Mouse (Mus musculus): ENCODE results near the gene Prkacb. TPM values are rescaled to one million over a fixed set of nuclear protein-coding genes. Genes with fewer than 3 reads are reported as not detected.

Gene Prkacb
- polyA plus RNA-seq, 1 experiment: 41.7 TPM

DNA sequence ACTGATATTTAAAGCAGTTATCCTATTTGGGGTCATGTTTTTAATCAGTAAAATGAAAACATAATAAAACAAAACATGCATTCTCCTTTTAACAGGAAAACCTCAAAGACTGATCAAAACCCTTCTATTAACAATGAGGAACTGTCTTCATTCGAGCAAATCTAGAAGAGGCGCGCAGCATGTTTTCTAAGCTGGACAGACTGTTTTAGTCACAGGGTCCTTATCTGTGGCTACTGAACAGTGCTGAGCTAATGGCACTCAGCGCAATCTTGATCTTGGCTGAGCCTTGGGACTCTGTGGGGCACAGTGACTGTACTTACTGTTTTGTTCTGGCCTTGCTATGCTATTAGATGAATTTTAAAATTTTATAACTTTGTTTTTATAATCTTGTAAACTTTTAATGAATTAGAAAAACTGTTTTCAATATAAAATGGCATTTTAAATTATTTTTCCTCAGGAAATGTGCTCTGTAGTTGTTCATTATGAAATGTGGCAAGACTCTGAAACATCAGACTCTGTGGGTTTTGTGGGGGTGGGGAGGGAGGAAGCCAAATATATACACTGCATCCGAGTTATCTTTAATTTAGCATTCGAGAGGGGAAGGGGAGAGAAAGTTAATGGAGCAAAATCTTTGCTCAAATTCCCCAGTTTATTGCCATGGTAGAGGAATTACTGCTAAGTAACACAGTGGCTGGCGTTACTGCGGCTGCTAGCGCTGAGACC lies 77.7 kb downstream of the Prkacb start:
- H3K4me3 ChIP-seq (ENCODE audit: low read depth, low read length): no peak overlapping the region
- H3K9me3 ChIP-seq (replicated peaks; ENCODE audit: control insufficient read depth, insufficient read depth, low read length, poor library complexity, severe bottlenecking): no peaks in the 10 kb centered on the region
- no peaks in the 10 kb centered on the region for H3K4me1 ChIP-seq (ENCODE audit: control insufficient read depth, insufficient read depth, low read length)
- H3K27ac ChIP-seq (ENCODE audit: insufficient read depth, low read length): no peak overlapping the region
- H3K36me3 ChIP-seq (ENCODE audit: control insufficient read depth, insufficient read depth, low read length, poor library complexity, severe bottlenecking): no peaks in the 10 kb centered on the region
- TF ChIP-seq POLR2A (IDR thresholded peaks at IDR 0.05; ENCODE audit: insufficient read depth, low read length): no peak
- TF ChIP-seq EP300 (IDR thresholded peaks at IDR 0.05; ENCODE audit: insufficient read depth, low read depth, low read length): no peak
- no peak for TF ChIP-seq CTCF (IDR thresholded peaks at IDR 0.05; ENCODE audit: low read depth, low read length)
- H3K9ac ChIP-seq (ENCODE audit: low read depth, poor library complexity, severe bottlenecking): no peak overlapping the region
- no peaks in the 10 kb centered on the region for H3K27me3 ChIP-seq (ENCODE audit: control insufficient read depth, insufficient read depth, low read length, poor library complexity, severe bottlenecking)

DNA sequence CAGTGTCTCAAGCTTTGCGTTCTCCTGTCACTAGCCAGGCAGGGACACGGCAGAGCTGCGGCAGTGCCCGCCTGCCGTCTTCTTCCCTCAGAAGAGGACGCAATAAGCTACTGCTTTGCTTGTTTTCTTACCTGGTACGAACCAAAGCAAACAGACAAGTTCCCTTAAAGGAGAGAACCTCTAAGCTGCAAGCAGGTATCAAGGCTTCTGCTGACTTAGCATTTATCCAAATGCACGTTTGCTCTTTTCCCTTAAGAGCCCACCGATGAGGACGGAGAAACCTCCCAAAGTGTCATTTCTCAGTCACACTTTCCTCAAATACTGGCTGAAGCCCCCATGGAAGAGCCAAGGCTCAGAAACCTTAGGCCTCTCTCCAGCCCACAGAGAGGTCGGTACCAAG lies 81.3 kb downstream of the Prkacb start:
- no peak overlapping the region for H3K9ac ChIP-seq (ENCODE audit: low read depth, poor library complexity, severe bottlenecking)
- H3K27ac ChIP-seq (ENCODE audit: insufficient read depth, low read length): no peak overlapping the region
- H3K4me1 ChIP-seq (ENCODE audit: control insufficient read depth, insufficient read depth, low read length): no peaks in the 10 kb centered on the region
- H3K4me3 ChIP-seq (ENCODE audit: low read depth, low read length): no peak overlapping the region
- TF ChIP-seq EP300 (IDR thresholded peaks at IDR 0.05; ENCODE audit: insufficient read depth, low read depth, low read length) (no peak), POLR2A (IDR thresholded peaks at IDR 0.05; ENCODE audit: insufficient read depth, low read length) (no peak), CTCF (IDR thresholded peaks at IDR 0.05; ENCODE audit: low read depth, low read length) (no peak)
- no peaks in the 10 kb centered on the region for H3K27me3 ChIP-seq (ENCODE audit: control insufficient read depth, insufficient read depth, low read length, poor library complexity, severe bottlenecking)
- no peaks in the 10 kb centered on the region for H3K36me3 ChIP-seq (ENCODE audit: control insufficient read depth, insufficient read depth, low read length, poor library complexity, severe bottlenecking)
- no peaks in the 10 kb centered on the region for H3K9me3 ChIP-seq (replicated peaks; ENCODE audit: control insufficient read depth, insufficient read depth, low read length, poor library complexity, severe bottlenecking)

DNA sequence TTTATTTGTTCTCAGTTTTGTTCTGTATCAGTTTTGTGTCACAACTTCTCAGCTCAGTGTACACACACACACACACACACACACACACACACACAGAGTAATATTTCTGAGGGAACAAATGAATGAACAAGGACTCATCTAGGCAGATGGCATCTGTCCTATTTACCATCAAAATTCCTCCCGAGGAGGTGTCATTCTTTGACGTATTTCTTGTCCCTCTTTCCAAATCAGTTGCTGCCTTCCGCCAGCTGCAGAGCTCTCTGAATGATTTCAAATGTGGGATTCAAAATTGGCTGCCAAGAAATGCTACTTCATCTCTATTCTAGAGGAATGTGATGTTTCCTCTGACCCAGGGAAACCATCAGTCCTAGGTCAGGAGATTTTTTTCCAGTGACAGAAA lies 89.8 kb downstream of the Prkacb start:
- H3K9ac ChIP-seq (ENCODE audit: low read depth, poor library complexity, severe bottlenecking): no peak overlapping the region
- no peak overlapping the region for H3K4me3 ChIP-seq (ENCODE audit: low read depth, low read length)
- no peak overlapping the region for H3K27ac ChIP-seq (ENCODE audit: insufficient read depth, low read length)
- H3K9me3 ChIP-seq (replicated peaks; ENCODE audit: control insufficient read depth, insufficient read depth, low read length, poor library complexity, severe bottlenecking): peaks cover 4% of the 10 kb centered on the region
- H3K4me1 ChIP-seq (ENCODE audit: control insufficient read depth, insufficient read depth, low read length): no peaks in the 10 kb centered on the region
- TF ChIP-seq POLR2A (IDR thresholded peaks at IDR 0.05; ENCODE audit: insufficient read depth, low read length) (no peak), CTCF (IDR thresholded peaks at IDR 0.05; ENCODE audit: low read depth, low read length) (no peak), EP300 (IDR thresholded peaks at IDR 0.05; ENCODE audit: insufficient read depth, low read depth, low read length) (no peak)
- no peaks in the 10 kb centered on the region for H3K27me3 ChIP-seq (ENCODE audit: control insufficient read depth, insufficient read depth, low read length, poor library complexity, severe bottlenecking)
- no peaks in the 10 kb centered on the region; the same call in 1 of the 2 replicates for H3K36me3 ChIP-seq (ENCODE audit: control insufficient read depth, insufficient read depth, low read length, poor library complexity, severe bottlenecking)

DNA sequence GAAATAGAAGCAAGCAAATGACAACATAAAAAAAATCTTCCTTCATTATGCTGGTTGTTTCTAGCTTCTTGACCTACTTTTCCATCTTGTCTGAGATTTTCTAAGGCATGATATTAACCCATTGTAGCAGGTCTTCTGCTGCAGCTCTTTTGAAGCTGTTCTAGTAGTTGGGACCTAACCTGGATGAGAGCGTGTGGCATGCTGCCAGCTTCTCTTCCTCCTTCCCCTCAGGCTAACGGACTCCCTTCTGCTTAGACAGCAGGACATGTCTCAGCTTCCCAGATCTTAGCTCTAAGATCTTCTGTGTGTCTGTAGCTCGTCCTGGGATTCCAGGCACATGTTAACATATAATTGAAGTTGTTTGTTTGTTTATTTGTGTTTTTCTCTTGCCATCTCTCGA lies 93.1 kb downstream of the Prkacb start:
- TF ChIP-seq CTCF (IDR thresholded peaks at IDR 0.05; ENCODE audit: low read depth, low read length) (no peak), POLR2A (IDR thresholded peaks at IDR 0.05; ENCODE audit: insufficient read depth, low read length) (no peak), EP300 (IDR thresholded peaks at IDR 0.05; ENCODE audit: insufficient read depth, low read depth, low read length) (no peak)
- Histone ChIP-seq H3K9ac (ENCODE audit: low read depth, poor library complexity, severe bottlenecking) (no peak overlapping the region), H3K4me3 (ENCODE audit: low read depth, low read length) (no peak overlapping the region), H3K36me3 (ENCODE audit: control insufficient read depth, insufficient read depth, low read length, poor library complexity, severe bottlenecking) (no peaks in the 10 kb centered on the region), H3K27me3 (ENCODE audit: control insufficient read depth, insufficient read depth, low read length, poor library complexity, severe bottlenecking) (no peaks in the 10 kb centered on the region), H3K9me3 (replicated peaks; ENCODE audit: control insufficient read depth, insufficient read depth, low read length, poor library complexity, severe bottlenecking) (no peaks in the 10 kb centered on the region), H3K4me1 (ENCODE audit: control insufficient read depth, insufficient read depth, low read length) (no peaks in the 10 kb centered on the region), H3K27ac (ENCODE audit: insufficient read depth, low read length) (no peak overlapping the region)

DNA sequence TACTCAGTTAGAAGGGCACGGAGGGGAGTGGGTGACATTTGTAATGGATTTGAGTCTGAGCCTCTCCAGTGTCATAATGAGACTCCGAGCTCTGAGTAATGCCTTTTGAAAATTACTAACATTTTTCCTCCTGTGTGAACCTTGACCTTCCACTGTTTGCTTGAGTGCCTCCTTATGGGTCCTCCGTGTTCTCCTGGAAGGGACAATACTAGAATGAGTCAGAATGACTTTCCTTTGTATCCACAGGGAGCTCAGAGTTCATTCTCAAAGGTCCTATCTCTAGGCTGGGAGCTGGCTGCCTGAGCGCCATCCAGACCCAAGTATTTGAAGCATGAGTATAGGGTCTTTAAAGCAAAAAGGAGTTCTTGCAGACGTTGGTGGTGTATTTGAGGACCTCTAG lies 94.5 kb downstream of the Prkacb start:
- H3K27ac ChIP-seq (ENCODE audit: insufficient read depth, low read length): no peak overlapping the region
- H3K27me3 ChIP-seq (ENCODE audit: control insufficient read depth, insufficient read depth, low read length, poor library complexity, severe bottlenecking): no peaks in the 10 kb centered on the region
- no peaks in the 10 kb centered on the region for H3K36me3 ChIP-seq (ENCODE audit: control insufficient read depth, insufficient read depth, low read length, poor library complexity, severe bottlenecking)
- no peak overlapping the region for H3K4me3 ChIP-seq (ENCODE audit: low read depth, low read length)
- H3K9ac ChIP-seq (ENCODE audit: low read depth, poor library complexity, severe bottlenecking): no peak overlapping the region
- H3K4me1 ChIP-seq (ENCODE audit: control insufficient read depth, insufficient read depth, low read length): no peaks in the 10 kb centered on the region
- no peak for TF ChIP-seq POLR2A (IDR thresholded peaks at IDR 0.05; ENCODE audit: insufficient read depth, low read length)
- TF ChIP-seq EP300 (IDR thresholded peaks at IDR 0.05; ENCODE audit: insufficient read depth, low read depth, low read length): no peak
- no peak for TF ChIP-seq CTCF (IDR thresholded peaks at IDR 0.05; ENCODE audit: low read depth, low read length)
- H3K9me3 ChIP-seq (replicated peaks; ENCODE audit: control insufficient read depth, insufficient read depth, low read length, poor library complexity, severe bottlenecking): no peaks in the 10 kb centered on the region

DNA sequence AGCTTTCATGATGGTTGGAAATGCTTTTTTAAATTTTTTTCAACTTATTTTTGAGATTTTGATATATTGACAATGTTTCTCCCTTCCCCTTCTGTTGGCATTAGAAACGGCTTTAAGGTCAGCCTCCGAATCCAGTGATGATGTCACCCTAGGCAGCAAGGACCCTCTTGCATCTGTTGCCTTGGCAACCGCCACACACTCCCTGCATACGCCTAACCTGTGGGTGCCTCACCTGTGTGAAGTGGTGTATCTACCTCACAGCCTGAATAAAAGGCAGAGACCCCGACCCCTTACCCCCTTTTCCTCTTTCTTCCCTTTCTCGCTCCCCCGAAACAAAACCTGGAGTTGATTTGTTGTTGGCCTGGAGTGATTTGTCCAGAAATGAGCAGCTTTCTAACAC lies 100.5 kb downstream of the Prkacb start:
- H3K9ac ChIP-seq (ENCODE audit: low read depth, poor library complexity, severe bottlenecking): no peak overlapping the region
- TF ChIP-seq POLR2A (IDR thresholded peaks at IDR 0.05; ENCODE audit: insufficient read depth, low read length) (no peak), EP300 (IDR thresholded peaks at IDR 0.05; ENCODE audit: insufficient read depth, low read depth, low read length) (no peak), CTCF (IDR thresholded peaks at IDR 0.05; ENCODE audit: low read depth, low read length) (no peak)
- H3K4me1 ChIP-seq (ENCODE audit: control insufficient read depth, insufficient read depth, low read length): no peaks in the 10 kb centered on the region
- H3K4me3 ChIP-seq (ENCODE audit: low read depth, low read length): no peak overlapping the region
- H3K27ac ChIP-seq (ENCODE audit: insufficient read depth, low read length): no peak overlapping the region
- H3K9me3 ChIP-seq (replicated peaks; ENCODE audit: control insufficient read depth, insufficient read depth, low read length, poor library complexity, severe bottlenecking): no peaks in the 10 kb centered on the region
- no peaks in the 10 kb centered on the region for H3K27me3 ChIP-seq (ENCODE audit: control insufficient read depth, insufficient read depth, low read length, poor library complexity, severe bottlenecking)
- no peaks in the 10 kb centered on the region for H3K36me3 ChIP-seq (ENCODE audit: control insufficient read depth, insufficient read depth, low read length, poor library complexity, severe bottlenecking)
